Mouse (Mus musculus): ENCODE measurements around the gene U2af1.

Gene U2af1

GRCm38 (mm10) chr17:31660661-31661250 is 2.1 kb upstream of the U2af1 start:
- peak; percentile 45 for DNase-seq (ENCODE audit: low spot score)

GRCm38 (mm10) chr17:31658136-31658467 is 590 bp downstream of the U2af1 start:
- DNase-seq (ENCODE audit: low spot score) = no peak

GRCm38 (mm10) chr17:31657141-31657983 is 1.3 kb downstream of the U2af1 start:
- no peak for DNase-seq (ENCODE audit: low spot score)

GRCm38 (mm10) chr17:31656682-31657081 is 2.0 kb downstream of the U2af1 start:
- no peak for DNase-seq (ENCODE audit: low spot score)

GRCm38 (mm10) chr17:31655366-31655765 is 3.3 kb downstream of the U2af1 start:
- DNase-seq (ENCODE audit: low spot score) = no peak

GRCm38 (mm10) chr17:31653277-31653676 is 5.4 kb downstream of the U2af1 start:
- DNase-seq (ENCODE audit: low spot score) = no peak

GRCm38 (mm10) chr17:31652152-31652551 is 6.5 kb downstream of the U2af1 start:
- no peak for DNase-seq (ENCODE audit: low spot score)

GRCm38 (mm10) chr17:31646199-31647002 is 12.3 kb downstream of the U2af1 start:
- no peak for DNase-seq (ENCODE audit: low spot score)

GRCm38 (mm10) chr17:31642913-31643312 is 15.8 kb downstream of the U2af1 start:
- no peak for DNase-seq (ENCODE audit: low spot score)

- no peak for DNase-seq (ENCODE audit: low spot score)
Observed at GRCm38 (mm10) chr17:31642331-31642730, 16.4 kb downstream of the U2af1 start.

- no peak for DNase-seq (ENCODE audit: low spot score)
Observed at GRCm38 (mm10) chr17:31639651-31640050, 19.0 kb downstream of the U2af1 start.

GRCm38 (mm10) chr17:31637866-31638570 is 20.7 kb downstream of the U2af1 start:
- DNase-seq (ENCODE audit: low spot score) = peak; percentile 32

GRCm38 (mm10) chr17:31636942-31637811 is 21.5 kb downstream of the U2af1 start, which contains the start of gene Cbs:
TSS of gene Cbs (minus strand) at chr17:31637238.
- no peak for DNase-seq (ENCODE audit: low spot score)

GRCm38 (mm10) chr17:31636277-31636941 is 22.3 kb downstream of the U2af1 start:
- DNase-seq (ENCODE audit: low spot score) = no peak

- DNase-seq (ENCODE audit: low spot score) = no peak
Observed at GRCm38 (mm10) chr17:31635781-31636180, 22.9 kb downstream of the U2af1 start.

GRCm38 (mm10) chr17:31634896-31635295 is 23.8 kb downstream of the U2af1 start:
- DNase-seq (ENCODE audit: low spot score) = no peak

GRCm38 (mm10) chr17:31633007-31633406 is 25.7 kb downstream of the U2af1 start:
- no peak for DNase-seq (ENCODE audit: low spot score)

GRCm38 (mm10) chr17:31631081-31631800 is 27.5 kb downstream of the U2af1 start:
- no peak for DNase-seq (ENCODE audit: low spot score)

- no peak for DNase-seq (ENCODE audit: low spot score)
Observed at GRCm38 (mm10) chr17:31627961-31628360, 30.7 kb downstream of the U2af1 start.

- DNase-seq (ENCODE audit: low spot score) = no peak
Observed at GRCm38 (mm10) chr17:31623101-31623500, 35.6 kb downstream of the U2af1 start.

Data from left cerebral cortex, adult 11 months (tissue).